Mouse (Mus musculus) MEL (cell line): ENCODE measurements around the gene Elf5.
A peak's percentile ranks its signal among the peaks of the same experiment; 100 is the strongest.

Experiments used
- CHD2 ChIP-seq: IDR thresholded peaks from 2 replicates; pipeline ENCODE4 v1.6.1; 2011; ENCODE audit warnings: low read length, improper control_type of control experiment
- CTCF ChIP-seq, 3 experiments: IDR thresholded peaks in 2 of 3; conservative IDR thresholded peaks in 1 of 3; 2 replicates each; pipeline ENCODE4 v1.5.1; 2011 to 2012; ENCODE audit warnings: low read length in 3 of 3, low read depth in 2 of 3, mild to moderate bottlenecking in 2 of 3, improper control_type of control experiment in 1 of 3, inconsistent platforms in 1 of 3, mixed read lengths in 1 of 3, moderate library complexity in 1 of 3; ENCODE audit not compliant: control insufficient read depth in 1 of 3, insufficient read depth in 1 of 3, poor library complexity in 1 of 3, severe bottlenecking in 1 of 3
- E2F4 ChIP-seq: IDR thresholded peaks from 2 replicates; pipeline ENCODE4 v1.6.1; 2011; ENCODE audit warnings: low read depth, low read length, improper control_type of control experiment, borderline replicate concordance
- EP300 ChIP-seq, 2 experiments: IDR thresholded peaks; 2 replicates each; pipeline ENCODE4 v1.6.1; 2011; ENCODE audit warnings: improper control_type of control experiment in 2 of 2, low read length in 2 of 2, low read depth in 1 of 2, mild to moderate bottlenecking in 1 of 2
- ETS1 ChIP-seq: IDR thresholded peaks from 2 replicates; pipeline ENCODE4 v1.6.1; 2012; ENCODE audit warnings: low read depth, mild to moderate bottlenecking, inconsistent platforms, low read length, improper control_type of control experiment, moderate library complexity
- GABPA ChIP-seq: IDR thresholded peaks from 2 replicates; pipeline ENCODE4 v1.6.1; 2012; ENCODE audit warnings: low read depth, mild to moderate bottlenecking, inconsistent platforms, low read length, improper control_type of control experiment, moderate library complexity
- GATA1 ChIP-seq: IDR thresholded peaks from 2 replicates; pipeline ENCODE4 v1.6.1; 2011; ENCODE audit warnings: low read depth, low read length, improper control_type of control experiment
- HCFC1 ChIP-seq: IDR thresholded peaks from 2 replicates; pipeline ENCODE4 v1.6.1; 2012; ENCODE audit warnings: low read depth, mild to moderate bottlenecking, inconsistent platforms, low read length, improper control_type of control experiment, moderate library complexity
- POLR2A ChIP-seq, 2 experiments: IDR thresholded peaks; 2 replicates each; pipeline ENCODE4 v1.6.1; 2011 to 2012; ENCODE audit warnings: low read length in 2 of 2, mild to moderate bottlenecking in 2 of 2, control low read depth in 1 of 2, improper control_type of control experiment in 1 of 2, low read depth in 1 of 2, moderate library complexity in 1 of 2; ENCODE audit not compliant: control insufficient read depth in 1 of 2, insufficient read depth in 1 of 2, poor library complexity in 1 of 2
- POLR2AphosphoS2 ChIP-seq: IDR thresholded peaks from 2 replicates; pipeline ENCODE4 v1.6.1; 2011; ENCODE audit warnings: low read length, improper control_type of control experiment
- POLR2AphosphoS5 ChIP-seq: IDR thresholded peaks from 2 replicates; pipeline ENCODE4 v1.6.1; 2012; ENCODE audit warnings: low read depth, borderline replicate concordance, mild to moderate bottlenecking, inconsistent platforms, low read length, moderate library complexity, mixed read lengths
- RCOR1 ChIP-seq: IDR thresholded peaks from 2 replicates; pipeline ENCODE4 v1.6.1; 2012; ENCODE audit warnings: low read depth, mild to moderate bottlenecking, inconsistent platforms, low read length, improper control_type of control experiment
- USF1 ChIP-seq: IDR thresholded peaks from 2 replicates; pipeline ENCODE4 v1.6.1; 2014; ENCODE audit warnings: low read depth, mild to moderate bottlenecking, inconsistent platforms, low read length, improper control_type of control experiment, moderate library complexity
- ZC3H11A ChIP-seq: IDR thresholded peaks from 2 replicates; pipeline ENCODE4 v1.6.1; 2012; ENCODE audit warnings: low read depth, mild to moderate bottlenecking, inconsistent platforms, low read length, improper control_type of control experiment

DNA sequence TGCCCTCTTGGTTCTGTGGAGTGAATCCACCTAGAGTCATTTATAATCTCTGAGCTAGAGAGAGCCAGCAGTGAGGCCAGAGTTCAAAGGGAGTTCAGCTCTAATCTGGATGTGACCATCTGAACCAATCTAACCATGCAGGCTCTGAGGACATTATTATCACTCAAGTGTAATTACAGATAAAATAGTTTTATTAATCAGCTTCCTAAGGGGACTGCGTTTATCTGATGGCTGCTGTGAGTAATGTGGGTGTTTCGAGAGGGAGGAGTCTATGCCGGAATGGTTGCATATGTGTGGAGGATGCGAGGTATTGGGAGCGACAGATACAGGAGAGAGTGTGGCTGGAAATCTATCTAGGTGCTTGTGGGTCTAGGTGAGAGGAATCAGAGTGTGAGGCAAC lies 1.9 kb downstream of the Elf5 start:
- TF ChIP-seq CTCF (IDR thresholded peaks at IDR 0.05 in 2 of 3, conservative IDR thresholded peaks at IDR 0.05 in 1 of 3; ENCODE audit: control insufficient read depth in 1 of 3, insufficient read depth in 1 of 3, low read depth in 2 of 3, low read length in 3 of 3, poor library complexity in 1 of 3, severe bottlenecking in 1 of 3): no peak
- no peak for TF ChIP-seq POLR2AphosphoS5
- TF ChIP-seq POLR2A (IDR thresholded peaks at IDR 0.05; ENCODE audit: control insufficient read depth in 1 of 2, insufficient read depth in 1 of 2, low read depth in 1 of 2, low read length in 2 of 2, poor library complexity in 1 of 2): no peak
- TF ChIP-seq HCFC1: no peak
- no peak for TF ChIP-seq GABPA
- TF ChIP-seq USF1: no peak
- peak; percentile 77 for TF ChIP-seq GATA1
- no peak for TF ChIP-seq POLR2AphosphoS2
- TF ChIP-seq EP300 (IDR thresholded peaks at IDR 0.05; ENCODE audit: low read depth in 1 of 2, low read length in 2 of 2): peak; percentile 56 to 62
- 0 out of 2 replicates have a peak, but pooled peaks have one; percentile 13 for TF ChIP-seq ETS1
- no peak for TF ChIP-seq RCOR1
- TF ChIP-seq CHD2: no peak
- no peak for TF ChIP-seq E2F4
- TF ChIP-seq ZC3H11A: no peak
